Mouse (Mus musculus) G1E-ER4 (cell line): ENCODE results near the gene Nxph3. TPM values are rescaled to one million over a fixed set of nuclear protein-coding genes. Genes with fewer than 3 reads are reported as not detected.

Experiments used
- GATA1 ChIP-seq: IDR thresholded peaks from one replicate; pipeline ENCODE4 v1.8.0; 2012; ENCODE audit warnings: low read length, inconsistent platforms
- polyA plus RNA-seq: library from polyadenylated mRNA; stranded (reverse); fragments of >175 nt; gene quantifications from 2 replicates; pipeline ENCODE4 v1.2.3, GENCODE M21; 2012

Nxph3 gene
- polyA plus RNA-seq, 1 experiment = not detected

DNA sequence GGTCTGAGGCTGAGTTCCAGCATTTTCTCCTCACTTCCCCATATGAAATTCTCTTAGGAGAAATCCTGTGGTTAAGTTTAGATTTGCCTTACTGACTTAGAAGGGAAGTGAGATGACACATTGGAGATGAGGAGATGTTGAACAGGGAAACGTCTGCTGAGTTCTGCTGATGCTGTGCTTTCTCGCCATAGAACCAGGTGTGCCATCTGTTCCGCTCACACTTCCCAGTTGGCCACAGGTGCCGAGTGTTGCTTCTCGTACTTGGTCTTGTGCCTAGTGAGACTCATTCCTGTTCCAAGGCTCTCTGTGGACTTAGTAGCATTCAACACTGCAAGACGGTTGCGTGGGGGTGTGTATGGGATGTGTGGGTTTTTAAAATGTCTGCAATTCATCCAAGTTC, 38.0 kb downstream of the Nxph3 start:
- no peak for TF ChIP-seq GATA1

DNA sequence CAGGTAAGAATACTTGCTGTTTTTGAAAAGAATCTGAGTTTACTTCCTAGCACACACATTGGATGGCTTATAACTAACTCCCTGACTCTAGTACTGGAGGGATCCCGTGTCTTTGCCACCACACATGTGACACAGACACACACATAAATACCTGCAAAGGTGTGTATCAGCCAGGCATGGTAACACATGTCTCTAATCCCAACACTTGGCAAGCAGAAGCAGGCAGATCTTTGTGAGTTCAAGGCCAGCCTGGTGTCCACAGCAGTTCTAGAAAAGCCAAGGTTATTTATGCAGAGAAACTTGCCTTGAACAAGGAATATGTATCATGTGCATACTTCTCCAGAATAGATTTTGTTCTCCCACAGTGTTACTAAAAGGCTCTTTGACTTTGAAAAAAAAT, 40.9 kb downstream of the Nxph3 start:
- no peak for TF ChIP-seq GATA1

DNA sequence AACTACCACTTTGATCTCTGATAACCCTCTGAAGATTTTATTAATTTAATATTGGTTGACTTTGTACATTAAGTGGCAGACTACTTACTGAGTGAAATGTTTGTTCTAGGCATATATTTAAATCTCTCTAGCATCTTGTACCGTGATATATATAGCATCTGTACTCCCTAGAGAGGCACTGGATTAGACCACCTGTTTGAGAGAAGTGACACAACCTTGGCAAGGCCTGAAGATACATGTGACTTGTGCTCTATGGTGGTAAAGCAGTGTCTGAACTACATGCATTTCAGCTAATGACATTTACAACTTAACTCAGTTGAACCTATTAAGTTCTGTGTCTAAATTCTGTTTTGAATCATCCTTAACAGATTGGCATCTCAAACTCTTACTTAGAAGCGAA, 41.4 kb downstream of the Nxph3 start:
- no peak for TF ChIP-seq GATA1

DNA sequence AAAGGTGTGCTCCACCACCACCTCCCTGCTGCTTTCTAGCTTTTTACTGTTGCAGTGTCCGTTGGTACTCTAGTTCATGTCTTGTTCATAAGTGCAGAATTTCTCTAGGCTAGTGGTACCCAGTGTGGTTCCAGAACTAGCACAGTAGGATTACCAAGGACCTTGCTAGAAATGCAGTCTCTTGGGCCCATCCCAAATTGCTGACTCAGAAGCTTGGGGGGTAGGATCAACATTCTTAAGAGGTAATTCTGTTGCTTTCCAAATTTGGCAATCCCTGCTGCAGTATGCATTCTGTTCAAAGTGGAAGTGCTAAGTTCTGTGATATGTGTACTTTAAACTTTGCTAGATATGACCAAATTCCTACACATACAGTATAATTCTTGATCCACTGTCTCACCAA, 46.6 kb downstream of the Nxph3 start:
- no peak for TF ChIP-seq GATA1

DNA sequence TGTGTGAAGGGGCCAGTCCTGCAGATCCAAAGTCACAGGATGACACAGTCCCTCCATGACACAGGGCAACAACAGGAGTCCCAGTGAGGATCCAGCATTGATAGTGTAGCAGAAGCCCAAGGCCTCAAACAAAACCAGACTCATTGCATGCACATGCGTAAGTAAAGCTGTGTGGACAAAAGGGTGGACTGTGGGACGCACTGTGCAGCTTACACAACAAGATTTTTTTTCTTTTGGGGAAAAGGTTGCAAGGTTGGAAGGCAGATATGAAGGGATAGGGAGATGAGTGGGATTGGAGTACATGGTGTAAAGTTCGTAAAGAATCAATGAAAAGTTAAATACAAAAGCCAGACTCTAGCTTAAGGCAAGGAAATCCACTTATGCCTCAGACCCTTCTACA, 52.2 kb downstream of the Nxph3 start:
- no peak for TF ChIP-seq GATA1

DNA sequence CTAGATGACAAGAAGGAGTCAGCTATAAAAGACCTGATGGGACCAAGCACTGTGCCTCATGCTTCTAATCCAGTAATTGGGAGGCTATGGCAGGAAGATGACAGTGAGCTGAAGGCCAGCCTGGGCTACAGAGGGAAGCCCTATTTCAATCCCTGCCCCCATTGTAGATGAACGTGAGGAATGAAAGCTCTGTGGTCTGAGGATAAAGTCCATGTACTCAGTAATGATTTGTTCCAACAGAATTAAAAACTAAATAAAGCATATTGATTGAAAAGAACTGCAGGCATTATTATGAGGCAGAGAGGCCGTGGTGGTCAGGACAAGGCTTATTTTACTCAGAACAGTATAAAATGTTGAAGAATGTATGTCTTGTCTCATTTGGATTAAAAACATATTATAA, 53.5 kb downstream of the Nxph3 start:
- TF ChIP-seq GATA1 = no peak

Other genes starting within 250 kb of the Nxph3 start
- 32.2 and 37.6 TPM in 2 replicates for gene Kat7, start 204.3 kb downstream of the Nxph3 start, polyA plus RNA-seq
- 111 and 135 TPM in 2 replicates for gene Fam117a, start 177.6 kb downstream of the Nxph3 start, polyA plus RNA-seq
- 4.6 and 5.7 TPM in 2 replicates for gene Slc35b1, start 129.9 kb downstream of the Nxph3 start, polyA plus RNA-seq
- gene Spop, start 100.5 kb downstream of the Nxph3 start, polyA plus RNA-seq = 22.5 and 40.0 TPM in 2 replicates
- gene Ngfr, start 73.2 kb upstream of the Nxph3 start, polyA plus RNA-seq = not detected in 2 replicates
- gene Phb, start 152.4 kb upstream of the Nxph3 start, polyA plus RNA-seq = 43.0 and 51.4 TPM in 2 replicates
- gene Zfp652, start 198.1 kb upstream of the Nxph3 start, polyA plus RNA-seq = 140 and 144 TPM in 2 replicates
- gene B130006D01Rik, start 209.0 kb upstream of the Nxph3 start, polyA plus RNA-seq = not detected in 2 replicates